Mouse (Mus musculus) cortical plate, adult 2 months (tissue): ENCODE measurements around the gene Xrcc1.

Experiments
- CTCF ChIP-seq: fragments of 200-500 bp; IDR thresholded peaks from 2 replicates; pipeline ENCODE4 v1.5.1; 2011; ENCODE audit warnings: mild to moderate bottlenecking, control low read depth, low read length; ENCODE audit not compliant: insufficient read depth; ENCODE audit errors: extremely low read depth
- POLR2A ChIP-seq: fragments of 200-500 bp; IDR thresholded peaks from 2 replicates; pipeline ENCODE4 v1.6.1; 2011; ENCODE audit warnings: mild to moderate bottlenecking, low read length, control low read depth; ENCODE audit not compliant: insufficient read depth; ENCODE audit errors: extremely low read depth

GRCm38 (mm10) chr7:24539686-24540085, 6.4 kb upstream of the Xrcc1 start:
- TF ChIP-seq POLR2A (no peak), CTCF (no peak)
